Mouse (Mus musculus) heart, embryonic 14.5 days (tissue): ENCODE data around the gene Serpinb9b. TPM values are rescaled to one million over a fixed set of nuclear protein-coding genes. Genes with fewer than 3 reads are reported as not detected.

Source experiments
- ATAC-seq: fragments of 200-750 bp; cut with Nextera tagmentation; 2 replicates; pipeline ENCODE4 v1.8.0; 2017; ENCODE audit warnings: low read depth, moderate TSS enrichment; ENCODE audit not compliant: insufficient number of reproducible peaks, insufficient read depth, low FRiP score
- H3K27ac ChIP-seq, 2 experiments: fragments of 200-500 bp in 1 of 2; fragments of 300-500 bp in 1 of 2; sonication (generic) in 1 of 2; replicated peaks in 1 of 2; 2 replicates each; pipeline ENCODE4 v1.5.1; 2012 to 2014; ENCODE audit warnings: low read depth in 2 of 2, low read length in 2 of 2, control low read depth in 1 of 2, mild to moderate bottlenecking in 1 of 2, mixed read lengths in 1 of 2; ENCODE audit not compliant: control insufficient read depth in 1 of 2, insufficient read depth in 1 of 2
- H3K27me3 ChIP-seq: fragments of 300-500 bp; sonication (generic); 2 replicates; pipeline ENCODE4 v1.6.1; 2014; ENCODE audit warnings: mild to moderate bottlenecking, low read length, control low read depth; ENCODE audit not compliant: control insufficient read depth, insufficient read depth
- H3K36me3 ChIP-seq: fragments of 300-500 bp; sonication (generic); 2 replicates; pipeline ENCODE4 v1.6.1; 2014; ENCODE audit warnings: mild to moderate bottlenecking, control low read depth, low read length, mixed read lengths; ENCODE audit not compliant: control insufficient read depth, insufficient read depth
- H3K4me1 ChIP-seq, 2 experiments: fragments of 200-500 bp in 1 of 2; fragments of 300-500 bp in 1 of 2; sonication (generic) in 1 of 2; 2 replicates each; pipeline ENCODE4 v1.6.1; 2012 to 2014; ENCODE audit warnings: low read length in 2 of 2, control low read depth in 1 of 2, mixed read lengths in 1 of 2; ENCODE audit not compliant: control insufficient read depth in 2 of 2, insufficient read depth in 2 of 2
- H3K4me2 ChIP-seq: fragments of 300-500 bp; sonication (generic); 2 replicates; pipeline ENCODE4 v1.6.1; 2014; ENCODE audit warnings: mild to moderate bottlenecking, low read length
- H3K4me3 ChIP-seq, 2 experiments: fragments of 200-500 bp in 1 of 2; fragments of 300-500 bp in 1 of 2; sonication (generic) in 1 of 2; 2 replicates each; pipeline ENCODE4 v1.5.1; 2012 to 2014; ENCODE audit warnings: low read length in 2 of 2, mild to moderate bottlenecking in 2 of 2, control low read depth in 1 of 2, low read depth in 1 of 2, moderate library complexity in 1 of 2; ENCODE audit not compliant: control insufficient read depth in 1 of 2, insufficient read depth in 1 of 2
- H3K9ac ChIP-seq: fragments of 300-500 bp; sonication (generic); 2 replicates; pipeline ENCODE4 v1.6.1; 2014; ENCODE audit warnings: mild to moderate bottlenecking, low read length
- H3K9me3 ChIP-seq: fragments of 300-500 bp; sonication (generic); 2 replicates; pipeline ENCODE4 v1.6.1; 2016; ENCODE audit warnings: low read length, control low read depth; ENCODE audit not compliant: control insufficient read depth
- WGBS: fragments of 180-500 bp; shearing (Covaris S2); extraction: QIAGEN DNeasy Blood & Tissue Kit; methylation state at CpG from one replicate; pipeline ENCODE4 v1.1.7; 2014; 5-methylcytosine and 5-hydroxymethylcytosine counted together
- polyA plus RNA-seq: library from polyadenylated mRNA; unstranded; fragments of >200 nt; fragmentation: Nextera tagmentation; extraction: Ambion mirVana; gene quantifications from 2 replicates; pipeline ENCODE4 v1.2.1, GENCODE M21; 2014

Serpinb9b gene
- polyA plus RNA-seq, 1 experiment from 2014 or later = 0.39 TPM

DNA sequence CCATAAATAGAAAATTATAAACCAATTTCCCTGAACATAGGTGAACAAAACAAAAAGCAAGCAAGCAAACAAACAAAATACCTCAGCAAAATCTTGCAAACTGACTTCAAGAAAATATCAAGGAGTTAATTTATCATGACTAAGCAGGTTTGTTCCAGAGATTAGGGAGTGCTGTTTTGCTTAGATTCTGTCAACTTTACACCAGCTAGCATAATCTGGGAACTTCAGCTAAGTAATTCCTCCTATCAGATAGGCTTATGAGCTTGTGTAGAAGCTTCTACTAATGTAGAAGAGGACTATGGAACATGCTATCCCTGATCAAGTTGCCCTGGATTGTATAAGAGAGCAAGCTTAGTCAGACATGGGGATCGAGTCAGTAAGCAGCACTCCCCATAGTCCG lies 20.0 kb downstream of the Serpinb9b start:
- H3K9ac ChIP-seq = no peak overlapping the region
- H3K4me3 ChIP-seq = no peak overlapping the region
- H3K36me3 ChIP-seq = no peaks in the 10 kb centered on the region
- H3K9me3 ChIP-seq = no peaks in the 10 kb centered on the region
- 85% methylated on average over 2 of the region's 2 CpGs for WGBS
- H3K27ac ChIP-seq = no peak overlapping the region
- H3K4me2 ChIP-seq = no peak overlapping the region
- 0 out of 4 replicates have a peak, but pooled peaks cover 0 to 3% of the 10 kb centered on the region in 2 experiments for H3K4me1 ChIP-seq
- no peak for ATAC-seq
- no peaks in the 10 kb centered on the region for H3K27me3 ChIP-seq

DNA sequence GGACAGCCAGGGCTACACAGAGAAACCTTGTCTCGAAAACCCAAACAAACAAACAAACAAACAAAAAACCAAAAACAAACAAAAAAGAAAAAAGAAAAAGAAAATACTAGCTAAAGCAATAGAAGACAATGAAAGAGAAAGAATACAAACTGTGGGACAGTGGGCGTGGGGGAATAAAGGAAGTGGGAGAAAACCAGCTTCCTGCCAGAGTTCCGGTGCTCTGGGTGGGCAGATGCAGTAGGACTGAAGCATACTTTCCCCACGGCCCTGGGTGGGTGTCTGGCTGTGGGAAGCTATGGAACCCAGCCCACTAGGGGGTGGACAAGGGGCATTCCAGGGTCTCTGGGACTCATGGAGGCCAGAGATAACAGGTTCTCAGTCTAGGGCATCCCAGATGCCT lies 21.0 kb downstream of the Serpinb9b start:
- 76% methylated on average over 4 of the region's 4 CpGs for WGBS
- no peaks in the 10 kb centered on the region for H3K36me3 ChIP-seq
- no peak overlapping the region for H3K4me3 ChIP-seq
- no peaks in the 10 kb centered on the region for H3K27me3 ChIP-seq
- ATAC-seq = no peak
- 0 out of 4 replicates have a peak, but pooled peaks cover 0 to 3% of the 10 kb centered on the region in 2 experiments for H3K4me1 ChIP-seq
- H3K9me3 ChIP-seq = no peaks in the 10 kb centered on the region
- H3K9ac ChIP-seq = no peak overlapping the region
- H3K27ac ChIP-seq = no peak overlapping the region
- H3K4me2 ChIP-seq = no peak overlapping the region

DNA sequence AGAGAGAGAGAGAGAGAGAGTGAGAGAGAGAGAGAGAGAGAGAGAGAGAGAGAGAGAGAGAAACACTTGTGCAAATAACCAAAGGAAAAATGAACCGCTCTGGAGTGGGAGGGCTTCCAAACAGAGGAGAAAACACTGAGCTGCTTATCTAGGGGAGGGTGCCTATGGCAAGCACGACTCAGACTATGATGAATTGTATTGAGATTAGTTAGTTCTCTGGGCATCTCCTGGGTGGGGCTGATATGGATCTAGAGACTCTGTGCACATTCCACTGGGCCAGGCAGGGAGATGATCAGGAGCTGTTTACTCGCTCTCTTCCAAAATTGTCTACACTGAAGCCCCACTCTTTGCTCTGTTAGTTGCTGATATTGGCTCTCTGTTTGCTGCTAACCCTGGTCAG lies 24.5 kb downstream of the Serpinb9b start:
- H3K27ac ChIP-seq = no peak overlapping the region
- H3K4me1 ChIP-seq = 0 out of 4 replicates have a peak, but pooled peaks cover 0 to 3% of the 10 kb centered on the region in 2 experiments
- no peak overlapping the region for H3K9ac ChIP-seq
- WGBS = 36% methylated on average over 3 of the region's 3 CpGs
- H3K9me3 ChIP-seq = no peaks in the 10 kb centered on the region
- no peak overlapping the region for H3K4me2 ChIP-seq
- ATAC-seq = no peak
- H3K4me3 ChIP-seq = no peak overlapping the region
- H3K27me3 ChIP-seq = no peaks in the 10 kb centered on the region
- no peaks in the 10 kb centered on the region for H3K36me3 ChIP-seq

DNA sequence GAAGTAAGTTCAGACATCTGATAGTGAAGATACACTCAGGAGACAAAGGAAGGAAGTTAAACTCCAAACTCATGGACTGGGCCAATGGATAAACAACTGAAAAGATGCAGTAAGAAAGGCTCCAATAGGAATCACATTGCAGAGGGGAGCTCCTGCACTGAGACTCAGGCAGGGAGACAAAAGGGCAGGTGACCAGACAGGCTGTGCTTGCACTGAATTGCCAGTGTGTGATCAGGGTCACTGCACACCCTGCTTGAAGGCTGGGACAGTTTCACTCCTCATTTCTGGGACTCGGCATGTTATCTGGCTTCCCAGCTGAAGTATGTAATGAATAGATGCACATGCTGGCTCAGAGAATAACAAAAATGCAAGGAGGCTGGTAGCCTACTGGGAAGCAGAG lies 35.8 kb downstream of the Serpinb9b start:
- no peak overlapping the region for H3K9ac ChIP-seq
- WGBS = 12% methylated on average over 1 of the region's 1 CpGs
- H3K36me3 ChIP-seq = no peaks in the 10 kb centered on the region
- H3K9me3 ChIP-seq = no peaks in the 10 kb centered on the region
- no peak overlapping the region for H3K4me2 ChIP-seq
- H3K27ac ChIP-seq = no peak overlapping the region
- ATAC-seq = no peak
- no peak overlapping the region for H3K4me3 ChIP-seq
- no peaks in the 10 kb centered on the region for H3K4me1 ChIP-seq
- no peaks in the 10 kb centered on the region for H3K27me3 ChIP-seq

DNA sequence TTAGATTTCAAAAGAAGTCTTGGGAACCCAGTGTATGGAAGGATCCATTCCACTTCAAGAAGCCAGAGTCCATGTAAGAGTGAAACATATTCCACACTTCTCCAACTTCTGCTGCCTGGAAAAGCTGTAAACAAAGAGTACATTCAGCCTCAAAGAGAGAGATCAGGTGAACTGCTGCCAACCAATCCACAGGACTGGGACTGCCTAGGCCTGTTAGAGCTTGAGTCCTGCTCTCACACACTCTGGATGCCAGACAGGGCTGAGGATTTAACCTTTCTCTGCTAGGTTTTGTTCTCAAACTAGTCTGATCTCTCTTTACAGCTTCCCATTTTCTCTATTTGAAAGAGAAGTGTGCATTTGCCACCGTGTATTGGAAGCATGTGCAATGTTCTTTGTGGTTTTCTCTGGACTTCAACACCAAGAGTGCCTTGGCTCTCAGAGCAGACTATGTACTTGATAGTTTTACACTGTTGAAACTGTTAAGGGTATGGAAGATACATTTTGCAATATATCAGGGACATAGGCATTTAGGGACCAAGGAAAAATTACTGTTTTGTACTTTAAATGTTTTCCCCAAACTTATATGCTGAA lies 40.3 kb downstream of the Serpinb9b start:
- Histone ChIP-seq H3K4me1 (no peaks in the 10 kb centered on the region), H3K27me3 (no peaks in the 10 kb centered on the region), H3K9ac (no peak overlapping the region), H3K9me3 (no peaks in the 10 kb centered on the region), H3K36me3 (no peaks in the 10 kb centered on the region), H3K4me2 (no peak overlapping the region), H3K4me3 (no peak overlapping the region), H3K27ac (no peak overlapping the region)
- 66% methylated on average over 1 of the region's 1 CpGs for WGBS
- no peak for ATAC-seq

DNA sequence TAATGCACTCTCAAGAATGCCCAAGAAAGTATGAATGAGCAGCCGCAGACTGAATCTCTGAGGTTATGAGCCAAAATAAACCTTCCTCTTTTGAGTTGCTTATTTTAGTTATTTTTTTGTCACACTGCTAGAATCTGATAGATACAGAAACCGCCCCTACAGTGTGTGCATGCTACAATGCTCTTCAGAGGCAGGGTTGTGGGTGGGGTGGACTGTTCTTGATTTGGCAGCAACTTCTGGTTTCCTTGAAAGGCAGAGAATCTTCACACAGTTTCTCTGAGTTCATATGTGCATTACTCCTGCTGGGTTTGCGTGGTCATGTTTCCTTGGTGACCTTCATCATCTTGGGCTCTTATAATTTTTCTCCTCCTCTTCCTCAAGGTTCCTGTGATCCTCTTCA lies 40.9 kb downstream of the Serpinb9b start:
- H3K4me3 ChIP-seq = no peak overlapping the region
- H3K27ac ChIP-seq = no peak overlapping the region
- WGBS = 67% methylated on average over 3 of the region's 3 CpGs
- ATAC-seq = no peak
- no peaks in the 10 kb centered on the region for H3K27me3 ChIP-seq
- no peak overlapping the region for H3K4me2 ChIP-seq
- no peaks in the 10 kb centered on the region for H3K9me3 ChIP-seq
- no peaks in the 10 kb centered on the region for H3K36me3 ChIP-seq
- no peaks in the 10 kb centered on the region for H3K4me1 ChIP-seq
- H3K9ac ChIP-seq = no peak overlapping the region

DNA sequence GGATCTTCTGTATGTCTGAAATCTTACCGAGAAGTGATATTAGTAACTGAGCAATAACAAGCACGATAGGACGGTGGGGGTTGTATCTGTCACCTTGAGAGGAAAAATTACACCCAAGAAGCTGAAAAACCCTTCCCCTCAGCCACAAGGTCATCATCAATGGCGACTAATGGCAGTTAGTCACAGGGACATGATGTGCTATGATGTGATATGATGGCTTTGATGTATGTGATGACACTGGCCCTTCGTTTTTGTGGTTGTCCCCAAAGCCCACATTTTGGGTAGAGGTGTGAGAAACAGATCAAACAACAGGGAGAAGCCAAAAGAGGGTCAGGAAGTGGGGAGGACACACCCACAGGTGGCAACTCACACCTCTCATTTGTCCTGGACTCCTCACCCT lies 44.6 kb downstream of the Serpinb9b start:
- Histone ChIP-seq H3K4me3 (no peak overlapping the region), H3K27me3 (no peaks in the 10 kb centered on the region), H3K9me3 (no peaks in the 10 kb centered on the region), H3K4me1 (no peaks in the 10 kb centered on the region), H3K27ac (no peak overlapping the region), H3K9ac (no peak overlapping the region), H3K4me2 (no peak overlapping the region), H3K36me3 (no peaks in the 10 kb centered on the region)
- ATAC-seq = no peak
- 79% methylated on average over 5 of the region's 5 CpGs for WGBS

DNA sequence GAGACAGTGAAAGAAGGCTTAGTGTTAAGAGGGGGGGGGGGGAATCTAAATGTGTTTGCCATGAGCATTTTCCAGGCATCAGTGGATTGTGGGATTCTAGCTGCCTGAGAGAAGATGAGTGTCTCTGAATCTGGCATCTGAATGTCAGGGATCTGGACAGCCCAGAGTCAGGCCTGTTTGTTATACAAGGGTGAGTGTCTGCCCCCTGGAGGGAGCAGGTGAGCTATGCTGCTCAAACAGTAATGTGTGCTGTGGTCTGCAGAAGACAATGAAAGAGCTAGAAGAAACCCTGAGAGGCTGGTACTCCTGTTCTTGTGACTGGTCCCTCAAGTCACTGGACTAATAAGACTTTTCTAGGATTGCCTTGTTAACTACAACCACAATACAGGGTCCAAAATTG lies 46.8 kb downstream of the Serpinb9b start:
- no peaks in the 10 kb centered on the region for H3K9me3 ChIP-seq
- no peak overlapping the region for H3K27ac ChIP-seq
- no peaks in the 10 kb centered on the region for H3K4me1 ChIP-seq
- H3K4me2 ChIP-seq = no peak overlapping the region
- no peak overlapping the region for H3K9ac ChIP-seq
- no peaks in the 10 kb centered on the region for H3K36me3 ChIP-seq
- peak; percentile 68; the same call in 1 of the 2 replicates for ATAC-seq
- H3K4me3 ChIP-seq = no peak overlapping the region
- H3K27me3 ChIP-seq = no peaks in the 10 kb centered on the region
